Mouse (Mus musculus) layer of hippocampus, adult 2 months (tissue): Measurements from ENCODE around the gene Dusp8. TPM values are rescaled to one million over a fixed set of nuclear protein-coding genes. Genes with fewer than 3 reads are reported as not detected.

Experiments
- DNase-seq, 2 experiments: peaks; one replicate each; pipeline ENCODE4 v3.0.0; 2022; ENCODE audit warnings: low spot score in 2 of 2
- H3K27ac ChIP-seq: fragments of 200-600 bp; 2 replicates; pipeline ENCODE4 v1.8.1; 2022
- H3K4me3 ChIP-seq: fragments of 200-600 bp; 2 replicates; pipeline ENCODE4 v1.8.1; 2022; ENCODE audit warnings: mild to moderate bottlenecking
- CTCF ChIP-seq: fragments of 200-600 bp; conservative IDR thresholded peaks from 2 replicates; pipeline ENCODE4 v1.8.1; 2022; ENCODE audit warnings: antibody characterized with exemption, mild to moderate bottlenecking, moderate library complexity
- total RNA-seq, 2 experiments: library from RNA; stranded (reverse); gene quantifications; 2 replicates each; pipeline ENCODE4 v1.2.3; 2021

The Dusp8 gene
- total RNA-seq, 2 experiments from 2014 or later, result 126 to 127 TPM

- Histone ChIP-seq H3K27ac (no peak overlapping the region), H3K4me3 (no peak overlapping the region)
- TF ChIP-seq CTCF, result no peak
- DNase-seq, result no peak
These were observed 13.0 kb downstream of the Dusp8 start for GRCm38 (mm10) chr7:142082607-142083006.

GRCm38 (mm10) chr7:142082179-142082578 is 13.5 kb downstream of the Dusp8 start:
- no peak for DNase-seq
- TF ChIP-seq CTCF, result no peak
- Histone ChIP-seq H3K4me3 (no peak overlapping the region), H3K27ac (no peak overlapping the region)

DNA sequence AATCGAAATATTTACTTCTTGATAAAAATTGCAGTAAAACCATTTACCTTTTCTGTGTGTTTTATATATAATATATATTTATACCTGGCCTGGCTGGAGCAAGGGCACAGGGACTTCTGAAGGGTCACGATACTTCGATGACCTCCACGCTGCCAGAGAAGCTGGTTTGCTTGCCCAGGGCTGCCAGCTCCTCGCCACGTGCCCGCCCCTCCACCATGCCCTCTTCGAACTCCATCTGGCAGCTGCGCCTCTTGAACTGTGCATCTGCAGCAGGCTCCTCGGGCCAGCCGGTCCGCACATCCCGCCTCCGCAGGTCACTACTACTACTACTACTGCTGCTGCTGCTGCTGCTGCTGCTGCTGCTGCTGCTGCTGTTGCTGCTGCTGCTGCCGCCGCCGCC is 13.9 kb downstream of the Dusp8 start:
- no peak for DNase-seq
- no peak overlapping the region for H3K27ac ChIP-seq
- H3K4me3 ChIP-seq, result no peak overlapping the region
- no peak for TF ChIP-seq CTCF

GRCm38 (mm10) chr7:142080876-142081275 is 14.8 kb downstream of the Dusp8 start:
- no peak overlapping the region for H3K27ac ChIP-seq
- no peak overlapping the region for H3K4me3 ChIP-seq
- no peak for TF ChIP-seq CTCF
- no peak for DNase-seq

- H3K27ac ChIP-seq, result no peak overlapping the region
- H3K4me3 ChIP-seq, result no peak overlapping the region
- no peak; the same call in 1 of the 2 replicates for TF ChIP-seq CTCF
- DNase-seq, result no peak
These were observed 16.3 kb downstream of the Dusp8 start for GRCm38 (mm10) chr7:142079365-142079764.

DNA sequence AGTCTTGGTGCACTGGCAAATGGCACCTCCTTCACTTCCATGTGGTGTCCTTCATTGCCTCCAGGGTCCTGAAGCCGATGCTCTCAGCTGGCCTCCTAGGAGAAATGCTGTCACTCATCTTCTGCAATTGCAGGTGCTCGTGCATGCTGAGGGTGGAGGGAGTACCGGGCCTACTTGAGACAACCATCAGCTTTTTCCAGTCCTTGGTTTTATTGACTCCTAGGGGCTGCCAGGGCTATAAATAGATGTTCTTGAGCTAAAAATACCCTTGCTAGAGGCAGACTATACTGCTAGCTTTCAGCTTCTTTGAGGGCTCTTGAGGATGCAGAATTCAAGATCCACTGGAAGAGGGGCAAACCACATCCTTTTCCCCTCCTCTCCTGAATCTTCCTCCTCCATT is 18.5 kb downstream of the Dusp8 start:
- Histone ChIP-seq H3K4me3 (no peak overlapping the region), H3K27ac (no peak overlapping the region)
- no peak for DNase-seq
- TF ChIP-seq CTCF, result no peak

- Histone ChIP-seq H3K4me3 (no peak overlapping the region), H3K27ac (no peak overlapping the region)
- TF ChIP-seq CTCF, result no peak
- DNase-seq, result no peak
These were observed 21.3 kb downstream of the Dusp8 start for GRCm38 (mm10) chr7:142074146-142074886.

DNA sequence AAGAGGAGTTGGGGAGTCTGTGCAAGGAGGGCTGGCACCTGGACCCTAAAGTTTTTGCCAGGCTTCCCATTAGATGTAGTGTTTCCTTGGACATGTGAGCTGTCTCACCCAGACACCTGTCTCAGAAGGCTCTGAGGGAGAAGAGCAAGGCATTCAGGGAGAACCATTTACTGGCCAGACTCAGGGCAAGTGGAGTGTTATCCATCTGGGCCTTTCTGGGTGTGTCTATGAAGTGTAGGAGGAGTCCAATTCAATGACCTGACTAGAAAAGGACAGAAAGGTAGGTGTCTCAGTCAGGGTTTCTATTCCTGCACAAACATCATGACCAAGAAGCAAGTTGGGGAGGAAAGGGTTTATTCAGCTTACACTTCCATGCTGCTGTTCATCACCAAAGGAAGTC is 23.9 kb downstream of the Dusp8 start:
- no peak for DNase-seq
- TF ChIP-seq CTCF, result no peak
- no peak overlapping the region for H3K4me3 ChIP-seq
- no peak overlapping the region for H3K27ac ChIP-seq

DNA sequence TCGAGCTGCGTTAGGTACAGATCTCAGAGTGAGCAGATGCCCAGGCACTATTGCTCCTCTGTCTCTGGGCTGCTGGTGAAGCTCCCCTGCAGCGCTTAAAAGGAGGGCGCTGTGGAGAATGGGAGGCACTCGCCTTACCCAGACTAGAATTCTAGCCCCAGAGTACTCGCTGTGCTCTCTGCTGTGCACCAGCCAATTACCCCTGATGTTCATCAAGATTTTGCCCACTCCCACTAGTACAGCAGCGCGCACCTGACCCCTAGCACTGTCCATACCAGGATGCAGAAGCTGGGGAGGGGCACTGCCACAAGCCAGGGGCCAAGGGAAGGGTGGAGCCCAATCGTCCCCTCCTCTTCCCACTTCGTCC is 24.4 kb downstream of the Dusp8 start:
- Histone ChIP-seq H3K27ac (no peak overlapping the region), H3K4me3 (peak overlapping the region; percentile 41)
- no peak; the same call in none of the 2 replicates for TF ChIP-seq CTCF
- DNase-seq, result no peak

GRCm38 (mm10) chr7:142070458-142071211 is 25.0 kb downstream of the Dusp8 start:
- Histone ChIP-seq H3K27ac (no peak overlapping the region), H3K4me3 (peak overlapping the region; percentile 41)
- DNase-seq, result peak in 1 of 2 experiments; percentile 63
- TF ChIP-seq CTCF, result peak; percentile 88

DNA sequence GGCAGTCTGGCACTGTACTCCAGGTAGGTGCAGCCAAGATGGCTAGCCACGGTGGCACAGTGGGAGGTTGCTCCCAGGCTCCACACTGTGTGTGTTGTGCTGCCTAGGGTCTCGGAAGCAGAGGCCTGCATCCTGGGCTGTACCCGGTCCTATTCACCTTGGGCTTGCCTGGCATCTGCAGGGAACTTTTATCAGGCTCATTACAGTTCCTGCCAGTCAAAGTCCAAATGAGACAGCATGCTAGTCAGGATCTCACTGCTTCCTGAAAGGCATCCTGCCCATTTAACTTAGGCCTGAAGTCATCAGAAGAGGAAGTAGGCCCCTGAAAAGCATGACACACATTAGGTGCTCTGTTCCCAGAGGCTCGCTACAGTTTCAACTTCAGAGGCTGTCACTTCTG is 27.2 kb downstream of the Dusp8 start:
- H3K27ac ChIP-seq, result no peak overlapping the region
- H3K4me3 ChIP-seq, result no peak overlapping the region
- no peak for TF ChIP-seq CTCF
- DNase-seq, result no peak

GRCm38 (mm10) chr7:142060931-142061565 is 34.6 kb downstream of the Dusp8 start, which contains the start of gene Mob2:
Gene Mob2, minus strand, starts transcription at chr7:142061065.
- no peak; the same call in none of the 2 replicates for TF ChIP-seq CTCF
- DNase-seq, result peak; percentile 88 to 90
- Histone ChIP-seq H3K4me3 (peak within 1 kb of the TSS; percentile 93), H3K27ac (peak within 1 kb of the TSS; percentile 95)

DNA sequence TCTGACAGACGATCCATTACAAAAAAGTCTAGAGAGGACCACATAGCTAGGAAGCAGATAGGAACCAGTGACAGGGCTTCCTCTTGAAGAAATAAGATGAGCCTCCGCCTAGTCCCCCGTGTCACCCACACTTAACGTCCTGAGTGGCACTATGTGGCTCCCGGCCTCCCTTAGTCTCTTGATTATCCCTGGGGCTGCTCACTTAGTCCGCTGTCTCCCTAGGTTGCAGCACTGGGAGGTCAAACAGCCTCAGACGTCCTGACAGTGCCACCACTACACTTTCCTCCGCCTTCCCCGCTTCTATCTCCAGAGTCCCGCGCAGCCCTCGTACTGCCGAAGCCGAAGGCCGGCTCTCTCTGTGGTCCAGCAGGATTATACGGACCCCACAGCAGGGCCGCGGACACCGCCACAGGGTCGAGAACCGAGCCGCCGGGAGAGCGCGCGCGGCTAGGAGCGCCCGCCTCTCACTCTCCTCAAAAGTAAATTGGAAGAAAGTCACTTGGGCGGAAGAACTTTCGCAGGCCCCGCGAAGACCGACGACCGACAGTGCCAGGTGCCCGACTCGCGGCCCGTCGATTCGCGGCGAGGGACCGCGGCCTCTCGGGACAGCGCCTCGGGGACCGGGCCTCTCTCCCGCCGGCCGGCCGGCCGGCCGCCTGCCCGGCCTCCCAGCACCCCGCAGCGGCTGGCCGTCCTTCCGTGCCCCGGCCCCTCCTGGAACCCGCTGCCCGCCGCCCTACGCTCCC is 35.3 kb downstream of the Dusp8 start:
- peak overlapping the region; percentile 95 for H3K27ac ChIP-seq
- H3K4me3 ChIP-seq, result peak overlapping the region; percentile 93
- TF ChIP-seq CTCF, result no peak
- DNase-seq, result no peak
